Mouse (Mus musculus) small intestine, adult 2 months (tissue): ENCODE measurements around the gene Gm10681.
"Not testable (repeated sequence)": the region's sequence is repeated elsewhere in the genome, so short reads cannot be mapped to it uniquely, and the experiment has no call there.

Experiments
- CTCF ChIP-seq: fragments of 200-500 bp; IDR thresholded peaks from 2 replicates; pipeline ENCODE4 v1.5.1; 2012; ENCODE audit warnings: low read depth, mild to moderate bottlenecking, control low read depth, inconsistent platforms, low read length, moderate library complexity, mixed read lengths; ENCODE audit not compliant: insufficient replicate concordance, insufficient read length; ENCODE audit errors: extremely low read depth
- POLR2A ChIP-seq: fragments of 200-500 bp; IDR thresholded peaks from 2 replicates; pipeline ENCODE4 v1.6.1; 2012; ENCODE audit warnings: low read depth, mild to moderate bottlenecking, control low read depth, inconsistent platforms, low read length, moderate library complexity

GRCm38 (mm10) chr3:98563831-98564230, 24.8 kb downstream of the Gm10681 start:
- TF ChIP-seq POLR2A, CTCF: not testable (repeated sequence)
